Mouse (Mus musculus) adrenal gland, postnatal 14 days (tissue): ENCODE data around the gene Kcnq5. TPM values are rescaled to one million over a fixed set of nuclear protein-coding genes. Genes with fewer than 3 reads are reported as not detected.
"Not testable (repeated sequence)": the region's sequence is repeated elsewhere in the genome, so short reads cannot be mapped to it uniquely, and the experiment has no call there.

Experiments
- DNase-seq: peaks from one replicate; pipeline ENCODE4 v3.0.0; 2021; ENCODE audit warnings: mixed read lengths
- total RNA-seq: library from RNA; stranded (reverse); gene quantifications from 2 replicates; pipeline ENCODE4 v1.2.3, GENCODE M21; 2021

The Kcnq5 gene
- total RNA-seq, 1 experiment from 2014 or later: 1.3 TPM

DNA sequence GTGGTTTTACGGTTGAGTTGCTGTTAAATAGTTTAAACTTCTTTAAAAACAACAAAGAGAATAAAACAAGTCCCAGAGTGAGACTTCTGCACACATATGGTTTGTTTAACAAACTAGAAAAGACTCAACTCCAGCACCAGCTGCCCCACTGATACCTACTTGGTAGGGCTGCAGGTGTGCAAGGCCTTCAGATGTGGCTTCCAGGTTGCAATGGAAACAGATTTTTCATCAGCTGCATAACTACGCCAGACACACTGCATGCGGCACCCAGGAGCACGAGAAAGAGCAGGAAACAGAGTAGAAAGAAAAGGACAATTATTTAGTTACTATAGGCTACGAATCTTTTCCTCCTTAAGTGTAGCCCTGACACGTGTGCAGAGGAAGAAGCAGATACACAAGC is 492.4 kb downstream of the Kcnq5 start:
- DNase-seq: no peak

DNA sequence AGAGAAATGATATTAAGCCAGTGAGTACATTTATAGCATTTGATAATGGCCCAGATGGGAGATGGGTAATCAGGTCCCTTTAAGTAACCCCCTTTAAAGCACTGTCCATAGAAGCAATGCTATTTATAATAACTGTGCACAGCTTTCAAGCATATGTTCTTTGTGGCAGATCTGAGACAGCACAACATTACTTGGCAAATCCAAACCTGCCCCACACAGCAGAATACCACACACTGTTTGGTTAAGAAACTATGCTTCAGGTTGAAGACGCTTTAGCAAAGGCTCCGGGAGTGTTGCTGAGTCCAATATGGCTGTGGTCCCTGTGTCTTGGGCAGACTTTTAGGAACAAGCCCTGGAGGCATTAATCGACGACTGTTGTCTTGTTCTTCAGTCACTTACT is 495.3 kb downstream of the Kcnq5 start:
- DNase-seq: no peak

DNA sequence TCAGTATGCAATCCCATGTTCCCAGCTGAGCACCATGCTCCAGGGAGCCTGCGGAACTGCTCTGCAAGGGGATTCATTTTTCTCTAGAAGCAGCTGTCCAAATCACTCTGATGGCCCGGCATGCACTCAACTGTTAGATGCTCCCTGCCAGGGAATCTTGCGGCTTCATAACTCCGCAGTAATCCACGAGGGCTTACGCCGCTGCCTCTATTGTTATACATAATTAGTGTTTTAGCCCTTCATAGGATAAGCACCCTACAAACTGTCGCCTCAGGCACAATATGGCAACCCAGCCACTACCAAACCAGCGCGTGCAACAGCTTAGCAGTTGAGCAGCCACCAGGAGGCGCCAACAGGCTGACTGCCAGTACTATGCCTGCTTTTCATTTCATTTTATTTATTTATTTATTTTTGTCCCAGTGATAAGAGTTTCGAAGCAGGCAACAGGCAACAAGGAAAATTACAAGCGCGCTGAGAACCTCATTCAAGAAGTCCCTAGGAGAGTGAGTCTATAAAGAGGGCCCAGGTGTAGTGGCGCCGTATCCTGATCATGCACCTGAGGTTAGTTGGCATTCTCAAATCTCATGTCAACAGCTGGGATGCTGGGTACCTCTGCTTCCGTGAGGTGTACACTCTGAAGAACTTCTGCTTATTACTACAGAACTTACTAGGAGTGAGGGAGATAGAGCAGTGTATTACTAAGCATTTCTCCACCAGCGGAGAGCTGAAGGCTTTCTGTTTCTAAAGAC is 500.6 kb downstream of the Kcnq5 start:
- peak; percentile 81 for DNase-seq

- no peak for DNase-seq
Observed at GRCm38 (mm10) chr1:21458581-21458980, 503.2 kb downstream of the Kcnq5 start.

GRCm38 (mm10) chr1:21455971-21456370 is 505.8 kb downstream of the Kcnq5 start:
- DNase-seq: no peak

DNA sequence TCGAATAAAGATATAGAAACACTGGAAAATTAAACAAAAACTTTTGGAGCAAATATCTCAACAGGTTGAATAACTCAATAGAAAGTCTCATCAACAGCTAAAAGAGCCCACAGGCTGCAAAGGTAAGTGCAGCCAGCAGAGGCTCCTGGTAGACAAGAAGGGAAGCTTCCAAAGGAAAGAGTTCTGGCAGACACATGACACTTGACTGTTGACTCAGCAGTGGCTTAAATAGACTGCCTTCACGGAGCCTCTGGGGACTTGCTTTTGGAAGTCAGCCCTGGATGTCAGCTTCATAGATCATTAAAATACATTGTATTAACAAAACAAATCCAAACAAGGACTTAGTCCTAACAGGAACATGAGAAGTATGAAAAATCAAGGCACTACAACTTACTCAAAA is 513.5 kb downstream of the Kcnq5 start:
- peak; percentile 6 for DNase-seq

- DNase-seq: no peak
Observed at GRCm38 (mm10) chr1:21436753-21437152, 525.0 kb downstream of the Kcnq5 start.

DNA sequence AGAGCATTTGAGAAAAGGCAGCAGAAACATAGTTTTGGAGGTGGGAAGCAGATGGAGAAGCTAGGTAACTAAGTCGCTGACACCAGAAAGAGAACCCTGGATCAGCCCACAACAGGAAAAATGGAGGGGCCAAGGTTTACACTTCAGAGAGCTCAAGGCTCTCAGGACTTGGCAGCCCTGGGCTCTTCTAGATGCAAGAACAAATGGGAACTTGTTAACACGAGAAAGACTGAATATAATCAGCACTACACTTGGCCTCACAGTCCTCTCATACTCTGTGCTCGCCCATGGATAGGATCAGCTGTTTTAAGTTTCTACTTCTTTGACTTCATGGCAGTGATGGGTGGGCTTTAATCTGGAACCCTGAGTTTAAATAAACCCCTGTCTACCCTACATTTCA is 526.9 kb downstream of the Kcnq5 start:
- no peak for DNase-seq

DNA sequence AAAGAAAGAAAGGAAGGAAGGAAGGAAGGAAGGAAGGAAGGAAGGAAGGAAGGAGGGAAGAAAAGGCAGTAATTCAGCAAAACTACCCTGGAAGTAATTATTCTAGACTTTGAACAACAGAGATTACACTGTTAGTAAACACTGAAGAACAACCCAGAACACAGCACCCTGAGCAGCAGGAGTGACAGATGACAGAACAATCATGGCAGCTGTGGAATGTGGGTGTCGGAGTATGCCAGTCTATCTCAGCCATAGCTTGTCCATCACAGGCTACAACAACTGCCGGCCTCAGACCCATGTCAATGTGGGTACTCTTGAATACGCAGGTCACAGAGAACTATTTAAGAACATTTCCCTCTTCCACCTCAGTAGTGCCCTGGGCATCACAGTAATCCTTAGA is 530.1 kb downstream of the Kcnq5 start:
- DNase-seq: no peak

GRCm38 (mm10) chr1:21428079-21428478 is 533.7 kb downstream of the Kcnq5 start:
- DNase-seq: no peak

DNA sequence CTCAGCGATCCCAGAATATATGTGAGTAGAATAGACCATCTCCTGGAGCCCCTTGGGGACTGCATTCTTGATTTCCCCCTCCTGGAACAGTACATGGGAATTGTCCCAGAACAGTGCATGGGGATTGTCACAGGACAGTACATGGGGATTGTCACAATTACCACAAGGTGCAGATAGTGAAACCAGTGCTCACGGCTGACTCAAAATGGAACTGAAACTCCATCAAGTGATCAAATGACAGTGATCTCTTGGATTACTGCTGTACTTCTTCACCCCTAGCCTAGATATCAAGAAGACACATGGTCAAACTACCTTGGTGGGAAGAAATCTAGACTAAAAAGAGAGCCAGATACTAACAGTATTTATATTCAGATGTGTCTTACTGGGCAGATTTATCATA is 536.1 kb downstream of the Kcnq5 start:
- no peak for DNase-seq

- no peak for DNase-seq
Observed at GRCm38 (mm10) chr1:21419370-21419769, 542.4 kb downstream of the Kcnq5 start.

DNA sequence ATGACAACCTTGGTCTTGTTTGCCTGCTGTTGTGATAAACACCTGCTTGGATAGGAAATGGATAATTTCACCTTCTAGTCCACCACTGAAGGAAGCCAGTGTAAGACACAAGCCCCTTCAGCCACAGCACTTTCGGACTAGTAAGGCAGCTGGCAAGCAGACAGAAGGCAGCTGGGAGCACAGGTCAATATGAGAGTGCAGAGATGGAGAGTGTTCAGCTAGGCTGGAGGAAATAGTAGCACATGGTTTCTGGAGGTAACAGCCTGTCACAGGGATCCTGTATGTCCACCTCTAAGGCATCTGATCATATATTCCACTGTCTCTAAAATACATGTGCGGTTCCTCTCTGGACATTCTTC is 549.6 kb downstream of the Kcnq5 start:
- DNase-seq: no peak

DNA sequence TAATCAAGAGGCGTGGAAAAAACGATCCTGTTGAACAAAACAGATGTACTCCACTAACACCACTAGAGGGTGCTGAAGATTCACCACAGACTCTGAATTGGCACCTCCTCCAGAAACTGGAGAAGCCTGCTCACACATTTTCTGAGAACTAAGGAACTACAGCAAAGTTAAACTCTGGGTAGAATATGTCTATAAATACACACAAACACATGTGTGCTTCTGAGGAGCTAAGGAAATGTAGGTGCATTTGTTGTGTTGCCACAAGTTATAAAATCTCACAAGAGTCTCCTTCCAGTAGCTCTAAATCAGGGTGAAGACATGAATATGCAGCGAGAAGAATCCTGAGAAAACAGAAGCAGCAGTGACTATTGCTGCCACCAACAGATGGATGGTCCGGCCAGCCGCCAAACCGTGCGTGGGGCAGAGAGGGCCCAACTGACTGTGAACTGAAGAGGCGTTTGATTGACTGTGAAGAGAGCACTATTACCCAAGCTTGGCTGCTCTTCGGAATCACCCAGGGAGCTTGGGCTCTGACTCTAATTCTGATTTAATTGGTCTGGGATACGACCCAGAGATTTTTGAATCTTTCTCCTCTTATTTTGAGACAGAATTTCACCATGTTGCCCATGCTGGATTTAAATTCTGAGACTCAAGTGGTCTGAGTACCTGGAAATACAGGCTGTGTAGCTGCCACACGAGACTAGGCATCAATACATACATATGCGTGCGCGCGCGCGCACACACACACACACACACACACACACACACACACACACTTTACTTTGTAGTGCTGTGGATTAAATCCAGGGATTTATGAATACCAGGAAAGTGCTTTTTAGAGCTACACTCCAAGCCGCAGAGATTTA is 550.2 kb downstream of the Kcnq5 start:
- DNase-seq: peak; percentile 49

GRCm38 (mm10) chr1:21407266-21407665 is 554.5 kb downstream of the Kcnq5 start:
- DNase-seq: no peak

GRCm38 (mm10) chr1:21402804-21403203 is 558.9 kb downstream of the Kcnq5 start:
- no peak for DNase-seq

DNA sequence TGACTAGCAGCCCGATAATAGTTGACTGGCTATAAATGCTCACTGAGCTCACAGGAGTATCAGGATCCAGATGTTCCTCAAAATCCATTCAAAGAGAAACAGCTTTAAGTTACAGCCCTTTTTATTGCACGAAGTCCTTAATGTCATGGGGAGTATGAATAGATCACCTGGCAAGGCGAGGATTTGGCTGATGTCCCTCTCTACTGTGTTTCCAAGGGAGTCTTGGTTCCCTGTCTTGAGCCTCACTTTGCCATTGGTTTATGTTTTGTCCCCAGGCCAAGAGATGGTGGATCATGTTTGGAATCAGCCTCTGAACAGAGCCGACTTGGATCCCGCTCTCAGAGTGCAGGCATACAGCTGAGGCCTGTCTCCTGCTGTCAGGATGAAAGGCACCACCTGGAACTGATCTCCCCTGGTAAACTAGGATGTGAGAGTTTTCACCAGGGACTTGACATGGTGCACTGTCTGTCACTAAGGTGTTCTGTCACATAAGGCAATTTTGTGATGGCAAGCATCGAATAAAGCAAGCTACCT is 570.5 kb downstream of the Kcnq5 start:
- DNase-seq: no peak

- DNase-seq: no peak
Observed at GRCm38 (mm10) chr1:21383256-21383655, 578.5 kb downstream of the Kcnq5 start, which contains the start of gene Khdc1b. TSS of gene Khdc1b (plus strand) at chr1:21383556.

DNA sequence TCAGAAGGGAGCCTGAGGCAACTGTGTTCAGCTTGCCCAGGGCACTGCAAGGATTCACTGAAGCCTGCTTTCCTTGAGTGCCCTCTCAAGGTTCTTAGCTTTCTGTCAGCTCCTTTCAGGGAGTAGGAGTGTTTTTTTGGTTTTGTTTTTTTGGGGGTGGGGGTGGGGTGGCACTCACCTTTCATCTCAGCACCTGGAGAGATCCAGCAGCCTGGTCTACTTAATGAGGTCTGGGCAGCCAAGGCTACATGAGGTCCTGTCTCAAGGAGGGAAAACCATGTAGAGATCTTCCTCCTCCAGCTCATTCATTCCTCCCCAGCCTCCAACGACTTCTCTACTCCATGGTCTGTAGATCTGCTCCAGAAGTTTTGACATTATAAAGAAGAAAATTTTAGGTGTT is 593.7 kb downstream of the Kcnq5 start, which contains the start of gene Khdc1c:
Khdc1c (plus strand) TSS at position 301 of the 400 bp plus-strand sequence.
- DNase-seq: not testable (repeated sequence)

- DNase-seq: no peak
Observed at GRCm38 (mm10) chr1:21349341-21349740, 612.4 kb downstream of the Kcnq5 start, which contains the start of gene Khdc1a. TSS of gene Khdc1a (plus strand) at chr1:21349641.
